Mouse (Mus musculus) lung, postnatal 0 days (tissue): ENCODE data around the gene Tctn1.

ENCODE experiments used
- CTCF ChIP-seq: IDR thresholded peaks from 2 replicates; pipeline ENCODE4 v1.5.1; 2016; ENCODE audit warnings: antibody characterized with exemption, mild to moderate bottlenecking
- EP300 ChIP-seq: IDR thresholded peaks from 2 replicates; pipeline ENCODE4 v1.6.1; 2016; ENCODE audit warnings: antibody characterized with exemption, mild to moderate bottlenecking, control low read depth

- no peak for TF ChIP-seq CTCF
- no peak for TF ChIP-seq EP300
Measured at GRCm38 (mm10) chr5:122311692-122312091, 47.4 kb upstream of the Tctn1 start.
